Mouse (Mus musculus): ENCODE data around the gene Set. TPM values are rescaled to one million over a fixed set of nuclear protein-coding genes. Genes with fewer than 3 reads are reported as not detected.

The Set gene
- total RNA-seq, 1 experiment: 901 TPM

DNA sequence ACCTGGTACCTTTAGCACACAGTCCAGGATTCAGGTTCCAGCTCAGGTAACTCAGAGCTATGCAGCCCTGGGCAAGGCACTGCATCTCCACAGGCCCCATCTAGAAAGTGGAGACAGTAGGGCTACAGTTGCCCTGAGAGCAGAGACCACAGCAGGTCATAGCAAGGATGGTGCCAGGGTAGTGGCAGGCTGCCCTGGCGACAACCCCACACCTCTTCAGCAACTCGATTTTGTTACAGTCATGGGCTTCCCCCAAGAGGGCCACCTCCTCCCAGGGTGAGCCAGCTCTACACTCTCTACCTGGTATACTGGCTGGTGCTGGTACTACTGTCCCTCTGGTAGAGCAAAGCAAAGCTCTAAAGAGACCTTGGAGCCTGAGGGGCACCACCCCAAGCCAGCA is 19.4 kb upstream of the Set start:
- Histone ChIP-seq H3K36me3 (ENCODE audit: control insufficient read depth, insufficient read depth, low read length, poor library complexity, severe bottlenecking) (peaks cover 4% of the 10 kb centered on the region; the same call in 1 of the 2 replicates), H3K9ac (ENCODE audit: insufficient read depth, low read depth, low read length, poor library complexity, severe bottlenecking) (no peak overlapping the region), H3K4me3 (ENCODE audit: insufficient read depth in 1 of 2, low read depth in 1 of 2, low read length in 2 of 2, poor library complexity in 1 of 2, severe bottlenecking in 1 of 2) (no peak overlapping the region), H3K4me1 (ENCODE audit: control insufficient read depth in 2 of 2, insufficient read depth in 2 of 2, low read length in 2 of 2, poor library complexity in 1 of 2) (peaks cover 0 to 3% of the 10 kb centered on the region in 2 experiments; a peak in 2 of 4 replicates), H3K9me3 (ENCODE audit: control insufficient read depth, insufficient read depth, low read depth, low read length) (no peaks in the 10 kb centered on the region), H3K27ac (ENCODE audit: insufficient read depth, low read depth, low read length, poor library complexity, severe bottlenecking) (no peak overlapping the region)
- in situ Hi-C loops (cut with MboI; ENCODE audit: low sequenced_read_pairs in 2 of 2, unreplicated experiment in 2 of 2): no loop called here
- DNase-seq (ENCODE audit: low read depth, low spot score): no peak
- TF ChIP-seq CHD2 (IDR thresholded peaks at IDR 0.05; ENCODE audit: low read depth, low read length): no peak
- no peak for TF ChIP-seq ZC3H11A (IDR thresholded peaks at IDR 0.05; ENCODE audit: borderline replicate concordance, low read depth, low read length)
- TF ChIP-seq MAFK (IDR thresholded peaks at IDR 0.05; ENCODE audit: insufficient read depth, low read depth, low read length): no peak
- no peak for TF ChIP-seq HCFC1 (IDR thresholded peaks at IDR 0.05; ENCODE audit: borderline replicate concordance, insufficient read depth, low read length)
- TF ChIP-seq ZNF384 (IDR thresholded peaks at IDR 0.05; ENCODE audit: low read depth, low read length): no peak

- peaks cover 0 to 7% of the 10 kb centered on the region in 2 experiments; a peak in 2 of 4 replicates for H3K4me1 ChIP-seq (ENCODE audit: control insufficient read depth in 2 of 2, insufficient read depth in 2 of 2, low read length in 2 of 2, poor library complexity in 1 of 2)
- H3K27ac ChIP-seq (ENCODE audit: insufficient read depth, low read depth, low read length, poor library complexity, severe bottlenecking): no peak overlapping the region
- no peaks in the 10 kb centered on the region for H3K9me3 ChIP-seq (ENCODE audit: control insufficient read depth, insufficient read depth, low read depth, low read length)
- in situ Hi-C loops (cut with MboI; ENCODE audit: low sequenced_read_pairs in 2 of 2, unreplicated experiment in 2 of 2): no loop called here
- no peak overlapping the region for H3K4me3 ChIP-seq (ENCODE audit: insufficient read depth in 1 of 2, low read depth in 1 of 2, low read length in 2 of 2, poor library complexity in 1 of 2, severe bottlenecking in 1 of 2)
- DNase-seq (ENCODE audit: low read depth, low spot score): no peak
- H3K9ac ChIP-seq (ENCODE audit: insufficient read depth, low read depth, low read length, poor library complexity, severe bottlenecking): no peak overlapping the region
- peaks cover 4% of the 10 kb centered on the region; the same call in 1 of the 2 replicates for H3K36me3 ChIP-seq (ENCODE audit: control insufficient read depth, insufficient read depth, low read length, poor library complexity, severe bottlenecking)
- TF ChIP-seq ZNF384 (IDR thresholded peaks at IDR 0.05; ENCODE audit: low read depth, low read length): no peak
- no peak for TF ChIP-seq CHD2 (IDR thresholded peaks at IDR 0.05; ENCODE audit: low read depth, low read length)
- no peak for TF ChIP-seq HCFC1 (IDR thresholded peaks at IDR 0.05; ENCODE audit: borderline replicate concordance, insufficient read depth, low read length)
These were observed 18.8 kb upstream of the Set start for GRCm38 (mm10) chr2:30038370-30038769.

DNA sequence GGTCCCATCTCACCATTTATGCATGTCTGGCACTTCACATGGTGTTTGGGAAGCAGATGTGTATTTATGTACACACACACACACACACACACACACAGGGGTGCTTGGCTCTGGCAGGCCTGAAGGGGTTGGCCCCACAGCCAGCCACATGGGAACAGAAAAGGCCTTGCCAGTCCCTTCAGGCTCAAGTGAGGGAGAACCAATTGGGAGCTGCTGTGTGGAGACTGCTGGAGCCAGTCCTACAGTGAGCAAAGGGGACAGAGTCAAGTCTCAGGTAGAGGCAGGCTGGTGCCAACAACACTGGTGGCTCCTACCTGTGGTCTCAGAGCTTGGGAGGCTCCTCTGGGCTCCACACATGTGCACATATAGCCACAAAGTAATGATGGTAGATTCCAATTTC is 17.5 kb upstream of the Set start:
- Histone ChIP-seq H3K9me3 (ENCODE audit: control insufficient read depth, insufficient read depth, low read depth, low read length) (no peaks in the 10 kb centered on the region), H3K36me3 (ENCODE audit: control insufficient read depth, insufficient read depth, low read length, poor library complexity, severe bottlenecking) (peaks cover 4% of the 10 kb centered on the region; the same call in 1 of the 2 replicates), H3K4me1 (ENCODE audit: control insufficient read depth in 2 of 2, insufficient read depth in 2 of 2, low read length in 2 of 2, poor library complexity in 1 of 2) (peaks cover 0 to 10% of the 10 kb centered on the region in 2 experiments; a peak in 2 of 4 replicates), H3K4me3 (ENCODE audit: insufficient read depth in 1 of 2, low read depth in 1 of 2, low read length in 2 of 2, poor library complexity in 1 of 2, severe bottlenecking in 1 of 2) (no peak overlapping the region), H3K27ac (ENCODE audit: insufficient read depth, low read depth, low read length, poor library complexity, severe bottlenecking) (no peak overlapping the region), H3K9ac (ENCODE audit: insufficient read depth, low read depth, low read length, poor library complexity, severe bottlenecking) (0 out of 2 replicates have a peak overlapping the region, but pooled peaks have one; percentile 15)
- TF ChIP-seq ZC3H11A (IDR thresholded peaks at IDR 0.05; ENCODE audit: borderline replicate concordance, low read depth, low read length): no peak
- no peak for TF ChIP-seq MAFK (IDR thresholded peaks at IDR 0.05; ENCODE audit: insufficient read depth, low read depth, low read length)
- TF ChIP-seq ZNF384 (IDR thresholded peaks at IDR 0.05; ENCODE audit: low read depth, low read length): no peak
- no peak for TF ChIP-seq CHD2 (IDR thresholded peaks at IDR 0.05; ENCODE audit: low read depth, low read length)
- TF ChIP-seq HCFC1 (IDR thresholded peaks at IDR 0.05; ENCODE audit: borderline replicate concordance, insufficient read depth, low read length): no peak
- in situ Hi-C loops (cut with MboI; ENCODE audit: low sequenced_read_pairs in 2 of 2, unreplicated experiment in 2 of 2): no loop called here
- no peak for DNase-seq (ENCODE audit: low read depth, low spot score)

DNA sequence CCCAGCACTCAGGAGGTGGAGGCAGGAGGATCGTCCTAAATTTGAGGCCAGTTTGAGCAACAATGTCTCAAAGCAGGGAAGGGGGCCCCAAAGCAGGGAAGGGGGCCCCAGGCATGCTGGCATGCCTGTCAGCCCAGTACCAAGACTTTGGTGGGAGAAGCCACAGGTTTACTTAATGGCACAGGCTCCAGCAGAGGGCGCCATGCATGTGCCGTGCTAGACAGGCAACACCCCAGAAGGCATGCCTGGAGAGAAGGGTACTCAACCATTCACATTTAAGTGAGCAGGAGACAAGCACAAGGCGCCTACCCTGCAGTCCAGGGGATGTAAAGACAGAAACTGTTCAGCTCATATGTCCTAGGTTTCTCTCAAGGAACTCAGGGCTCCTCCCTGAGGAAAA is 14.7 kb upstream of the Set start:
- in situ Hi-C loops (cut with MboI; ENCODE audit: low sequenced_read_pairs in 2 of 2, unreplicated experiment in 2 of 2): no loop called here
- no peaks in the 10 kb centered on the region for H3K9me3 ChIP-seq (ENCODE audit: control insufficient read depth, insufficient read depth, low read depth, low read length)
- peak overlapping the region; percentile 4; the same call in 1 of the 2 replicates for H3K9ac ChIP-seq (ENCODE audit: insufficient read depth, low read depth, low read length, poor library complexity, severe bottlenecking)
- H3K36me3 ChIP-seq (ENCODE audit: control insufficient read depth, insufficient read depth, low read length, poor library complexity, severe bottlenecking): peaks cover 8% of the 10 kb centered on the region; the same call in 1 of the 2 replicates
- H3K27ac ChIP-seq (ENCODE audit: insufficient read depth, low read depth, low read length, poor library complexity, severe bottlenecking): peak overlapping the region; percentile 30; the same call in 1 of the 2 replicates
- no peak overlapping the region for H3K4me3 ChIP-seq (ENCODE audit: insufficient read depth in 1 of 2, low read depth in 1 of 2, low read length in 2 of 2, poor library complexity in 1 of 2, severe bottlenecking in 1 of 2)
- H3K4me1 ChIP-seq (ENCODE audit: control insufficient read depth in 2 of 2, insufficient read depth in 2 of 2, low read length in 2 of 2, poor library complexity in 1 of 2): peaks cover 0 to 13% of the 10 kb centered on the region in 2 experiments; a peak in 2 of 4 replicates
- DNase-seq (ENCODE audit: low read depth, low spot score): no peak
- no peak for TF ChIP-seq HCFC1 (IDR thresholded peaks at IDR 0.05; ENCODE audit: borderline replicate concordance, insufficient read depth, low read length)
- TF ChIP-seq MAFK (IDR thresholded peaks at IDR 0.05; ENCODE audit: insufficient read depth, low read depth, low read length): no peak
- TF ChIP-seq CHD2 (IDR thresholded peaks at IDR 0.05; ENCODE audit: low read depth, low read length): no peak
- no peak; the same call in 1 of the 2 replicates for TF ChIP-seq ZC3H11A (IDR thresholded peaks at IDR 0.05; ENCODE audit: borderline replicate concordance, low read depth, low read length)
- no peak for TF ChIP-seq ZNF384 (IDR thresholded peaks at IDR 0.05; ENCODE audit: low read depth, low read length)
